Mouse (Mus musculus) ZHBTc4 (cell line): Measurements from ENCODE around the gene Slc4a7.
"Not testable (repeated sequence)": the region's sequence is repeated elsewhere in the genome, so short reads cannot be mapped to it uniquely, and the experiment has no call there.

Experiments used
- DNase-seq: peaks from one replicate; pipeline ENCODE4 v3.0.0-alpha.2; 2011; ENCODE audit warnings: low read depth, low spot score

The Slc4a7 gene

GRCm38 (mm10) chr14:14799861-14800260 is 97.8 kb downstream of the Slc4a7 start:
- no peak for DNase-seq

GRCm38 (mm10) chr14:14800332-14800731 is 98.3 kb downstream of the Slc4a7 start:
- no peak for DNase-seq

GRCm38 (mm10) chr14:14800810-14801209 is 98.7 kb downstream of the Slc4a7 start:
- DNase-seq, result no peak

- DNase-seq, result not testable (repeated sequence)
Observed at GRCm38 (mm10) chr14:14803115-14803514, 101.0 kb downstream of the Slc4a7 start, which contains the start of gene Nek10. Gene Nek10, plus strand, starts transcription at chr14:14803415.

- DNase-seq, result peak; percentile 74
Observed at GRCm38 (mm10) chr14:14803921-14804517, 101.9 kb downstream of the Slc4a7 start.

- no peak for DNase-seq
Observed at GRCm38 (mm10) chr14:14804518-14805212, 102.6 kb downstream of the Slc4a7 start.

GRCm38 (mm10) chr14:14832520-14833240 is 130.6 kb downstream of the Slc4a7 start:
- no peak for DNase-seq

GRCm38 (mm10) chr14:14833498-14833897 is 131.4 kb downstream of the Slc4a7 start:
- DNase-seq, result no peak

GRCm38 (mm10) chr14:14834266-14834665 is 132.2 kb downstream of the Slc4a7 start:
- DNase-seq, result no peak

GRCm38 (mm10) chr14:14837627-14838026 is 135.5 kb downstream of the Slc4a7 start:
- no peak for DNase-seq

GRCm38 (mm10) chr14:14838109-14838508 is 136.0 kb downstream of the Slc4a7 start:
- DNase-seq, result no peak

- no peak for DNase-seq
Observed at GRCm38 (mm10) chr14:14842734-14843530, 140.9 kb downstream of the Slc4a7 start.
